Mouse (Mus musculus) duodenum, adult 2 months (tissue): ENCODE data around the gene Zscan5b. TPM values are rescaled to one million over a fixed set of nuclear protein-coding genes. Genes with fewer than 3 reads are reported as not detected.

Experiments
- polyA plus RNA-seq: library from polyadenylated mRNA; depleted of rRNA; stranded (reverse); fragments of >200 nt; gene quantifications from 2 replicates; pipeline ENCODE4 v1.2.3, GENCODE M21; 2012; ENCODE audit warnings: low replicate concordance; rRNA removed

Zscan5b gene
- not detected in 2 replicates for polyA plus RNA-seq

GRCm38 (mm10) chr7:6221978-6222377 is at the start of gene Zscan5b:
TSS of gene Zscan5b (plus strand) at chr7:6222278.

GRCm38 (mm10) chr7:6196790-6197189 is 25.3 kb upstream of the Zscan5b start, which contains the start of gene Galp:
TSS of gene Galp (plus strand) at chr7:6197090.

GRCm38 (mm10) chr7:6252410-6252809 is 30.3 kb downstream of the Zscan5b start, which contains the start of gene Epp13:
TSS of gene Epp13 (plus strand) at chr7:6252710.

GRCm38 (mm10) chr7:6285842-6286705 is 64.0 kb downstream of the Zscan5b start, which contains the start of gene Zfp667:
TSS of gene Zfp667 (plus strand) at chr7:6286579.

Other genes with a start within 250 kb of the Zscan5b start
- gene Vmn1r65, start 211.3 kb upstream of the Zscan5b start, polyA plus RNA-seq, result not detected in 2 replicates
- gene Nlrp4c, start 177.1 kb upstream of the Zscan5b start, polyA plus RNA-seq, result not detected in 2 replicates
- gene Zfp787, start 66.3 kb upstream of the Zscan5b start, polyA plus RNA-seq, result 45.1 and 57.5 TPM in 2 replicates
- 17.5 and 42.8 TPM in 2 replicates for gene Zfp444, start 50.1 kb upstream of the Zscan5b start, polyA plus RNA-seq
- gene Galp, start 25.2 kb upstream of the Zscan5b start, polyA plus RNA-seq, result not detected in 2 replicates
- not detected in 2 replicates for gene Epp13, start 30.4 kb downstream of the Zscan5b start, polyA plus RNA-seq
- 0.12 TPM in 1 of 2 replicates, not detected in the other for gene Zfp667, start 64.3 kb downstream of the Zscan5b start, polyA plus RNA-seq
- gene Zfp583, start 109.0 kb downstream of the Zscan5b start, polyA plus RNA-seq, result not detected in 2 replicates
- not detected in 2 replicates for gene Gm3854, start 121.5 kb downstream of the Zscan5b start, polyA plus RNA-seq
- 0.02 TPM in 1 of 2 replicates, not detected in the other for gene Zfp78, start 141.0 kb downstream of the Zscan5b start, polyA plus RNA-seq
- gene Zfp28, start 161.0 kb downstream of the Zscan5b start, polyA plus RNA-seq, result 0.18 and 0.23 TPM in 2 replicates
- gene Smim17, start 176.4 kb downstream of the Zscan5b start, polyA plus RNA-seq, result not detected in 2 replicates
- not detected in 2 replicates for gene Gm20715, start 188.0 kb downstream of the Zscan5b start, polyA plus RNA-seq
- not detected in 2 replicates for gene Olfr1344, start 216.4 kb downstream of the Zscan5b start, polyA plus RNA-seq
- gene Olfr1336, start 233.9 kb downstream of the Zscan5b start, polyA plus RNA-seq, result not detected in 2 replicates
- not detected in 2 replicates for gene Olfr1346, start 244.8 kb downstream of the Zscan5b start, polyA plus RNA-seq